Mouse (Mus musculus): ENCODE measurements at regions not wholly inside any gene's neighbourhood (a gene's known extent, or its start where the extent isn't known, plus 50 kb on each side); places are given as distances from the start of the nearest gene placed in this dataset.
"Not testable (repeated sequence)": the region's sequence is repeated elsewhere in the genome, so short reads cannot be mapped to it uniquely, and the experiment has no call there.

- no peak for ATAC-seq (ENCODE audit: low TSS enrichment)
These were observed 153.1 kb upstream of the Gm17728 start for GRCm38 (mm10) chr17:9268776-9269175.

DNA sequence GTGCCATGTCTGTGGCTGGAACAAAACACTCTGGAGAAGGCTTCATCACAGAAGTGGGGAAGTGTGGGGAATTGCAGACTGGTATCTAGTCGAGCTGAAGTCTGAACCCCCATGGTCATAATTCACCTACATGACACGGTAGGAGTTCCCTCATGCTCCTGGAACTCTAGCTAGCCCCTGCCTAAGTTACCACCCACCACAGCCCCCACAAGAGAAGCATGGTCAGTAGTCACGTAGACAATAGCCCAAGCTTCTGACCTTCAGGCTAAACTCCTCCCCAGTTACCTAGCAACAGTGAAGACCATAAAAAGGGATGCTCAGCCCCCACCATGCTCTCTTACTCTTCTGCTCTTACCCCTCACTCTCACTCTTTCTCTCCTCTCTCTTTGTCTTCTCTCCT lies 143.8 kb upstream of the Gm17728 start:
- ATAC-seq (ENCODE audit: low TSS enrichment) = not testable (repeated sequence)

DNA sequence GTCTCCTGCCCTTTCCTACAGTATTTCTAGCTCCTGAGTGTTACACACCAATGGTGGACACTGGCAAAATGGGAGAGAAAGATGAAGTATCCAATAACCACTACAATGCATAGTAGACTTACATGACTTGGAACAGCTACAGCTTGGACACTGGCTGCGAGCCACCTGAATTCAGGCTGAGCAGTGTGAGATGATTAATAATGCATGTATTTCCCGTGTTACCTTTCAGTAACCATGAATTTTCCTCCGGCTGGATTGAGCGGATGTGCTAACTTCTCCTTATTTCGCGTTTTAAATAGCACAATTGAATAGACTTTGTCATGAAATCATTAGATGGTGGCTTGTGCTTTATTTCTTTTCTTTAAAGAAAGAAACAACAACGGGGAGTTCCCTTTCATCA lies 142.4 kb upstream of the Gm17728 start:
- ATAC-seq (ENCODE audit: low TSS enrichment) = no peak

- ATAC-seq (ENCODE audit: low TSS enrichment) = no peak
These were observed 140.0 kb upstream of the Gm17728 start for GRCm38 (mm10) chr17:9281891-9282290.

GRCm38 (mm10) chr17:9282333-9283176 lies 139.3 kb upstream of the Gm17728 start:
- ATAC-seq (ENCODE audit: low TSS enrichment) = no peak

DNA sequence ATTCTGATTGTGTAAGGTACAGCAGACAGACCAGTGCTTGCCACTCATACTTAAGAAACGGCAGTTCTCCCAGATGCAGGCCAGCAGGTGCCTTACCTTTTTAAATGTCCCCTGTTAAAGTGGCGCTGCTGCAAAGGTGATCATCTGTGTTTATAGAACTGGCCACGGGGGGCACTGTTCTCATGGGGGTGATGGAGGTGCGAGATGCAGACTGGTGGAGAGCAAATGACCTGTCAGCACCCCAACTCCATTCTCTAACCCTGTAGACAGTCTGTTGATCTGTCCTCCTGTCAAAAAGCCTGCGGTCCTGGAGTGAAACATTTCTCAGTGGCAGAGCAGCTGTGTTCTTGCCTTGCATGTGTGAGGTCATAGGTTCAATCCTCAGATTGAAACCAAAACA lies 135.4 kb upstream of the Gm17728 start:
- ATAC-seq (ENCODE audit: low TSS enrichment) = no peak

- ATAC-seq (ENCODE audit: low TSS enrichment) = no peak
These were observed 135.0 kb upstream of the Gm17728 start for GRCm38 (mm10) chr17:9286834-9287233.

DNA sequence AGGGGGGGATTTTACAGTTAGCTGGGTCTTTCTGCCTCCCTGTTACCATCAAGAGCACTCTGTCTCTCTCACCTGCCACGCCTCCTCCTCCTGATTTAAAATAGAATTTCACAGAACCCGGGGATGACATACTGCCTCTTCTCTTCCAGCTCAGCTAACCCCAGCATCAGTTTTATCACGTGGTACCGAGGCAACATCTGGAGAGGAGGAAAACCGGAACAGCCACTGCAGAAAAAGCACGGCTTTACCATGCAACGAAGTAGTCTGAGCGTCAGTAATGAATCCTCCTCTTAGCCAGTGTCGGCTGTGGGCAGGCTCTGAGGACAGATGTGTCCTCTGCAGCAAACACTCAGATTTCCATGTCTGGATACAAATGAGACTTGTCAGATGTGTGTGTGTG lies 134.2 kb upstream of the Gm17728 start:
- peak; percentile 36; the same call in 1 of the 2 replicates for ATAC-seq (ENCODE audit: low TSS enrichment)

DNA sequence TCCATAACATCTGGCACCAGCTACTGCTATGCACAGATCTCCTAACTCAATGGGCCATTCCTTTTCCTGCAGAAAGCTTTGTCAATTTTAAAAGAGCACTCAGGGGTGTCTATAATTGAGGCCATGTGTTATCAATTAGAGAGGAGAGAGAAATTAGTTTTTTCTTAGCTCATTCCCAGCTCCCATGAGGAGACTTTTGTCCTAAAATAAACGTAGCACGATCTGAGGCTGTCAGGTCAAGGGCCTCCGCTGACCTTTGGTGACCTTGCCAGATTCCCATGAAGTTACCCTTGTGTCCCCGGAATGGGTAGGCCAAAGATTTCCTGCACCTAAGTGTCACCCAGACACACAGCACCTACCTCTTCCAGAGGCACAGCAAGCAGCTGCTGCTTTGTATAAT lies 130.3 kb upstream of the Gm17728 start:
- ATAC-seq (ENCODE audit: low TSS enrichment) = no peak

DNA sequence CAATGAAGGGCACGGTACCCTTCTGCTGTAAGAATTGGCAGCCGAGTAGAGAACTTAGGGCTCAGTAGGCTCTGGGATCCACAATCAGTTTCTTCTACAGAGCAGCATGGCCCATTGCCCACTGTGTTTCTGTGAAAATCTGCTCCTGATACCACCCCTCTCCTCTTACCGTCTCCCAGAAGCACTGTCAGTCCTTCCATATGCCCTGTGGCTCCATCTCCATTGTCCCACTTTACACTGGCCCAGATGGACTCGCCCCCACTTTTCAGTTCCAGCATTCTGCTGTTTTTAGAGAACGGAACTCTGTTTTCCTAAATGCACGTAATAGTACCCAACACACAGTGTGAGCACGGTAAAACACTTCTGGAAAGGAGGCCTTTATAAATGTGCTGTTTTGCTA lies 129.6 kb upstream of the Gm17728 start:
- ATAC-seq (ENCODE audit: low TSS enrichment) = peak; percentile 78

DNA sequence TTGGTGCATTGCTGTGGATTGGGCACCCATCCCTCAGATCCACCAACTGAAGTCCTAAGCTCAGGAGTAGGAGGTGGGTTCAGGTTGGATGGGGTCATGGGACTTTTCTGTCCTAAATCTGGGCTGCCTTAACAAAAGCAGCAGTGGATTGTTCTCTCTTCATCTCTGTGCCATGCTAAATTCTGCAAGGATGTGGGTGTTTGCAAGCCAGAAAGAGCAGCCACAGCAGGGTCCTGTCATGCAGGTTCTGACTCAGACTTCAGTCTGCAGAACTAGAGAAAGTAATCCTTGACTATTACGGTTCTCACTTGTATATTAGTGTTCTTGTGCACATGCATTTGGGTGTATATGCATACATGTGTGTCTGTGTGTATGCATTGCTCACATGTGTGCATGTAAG lies 125.5 kb upstream of the Gm17728 start:
- ATAC-seq (ENCODE audit: low TSS enrichment) = peak; percentile 60

DNA sequence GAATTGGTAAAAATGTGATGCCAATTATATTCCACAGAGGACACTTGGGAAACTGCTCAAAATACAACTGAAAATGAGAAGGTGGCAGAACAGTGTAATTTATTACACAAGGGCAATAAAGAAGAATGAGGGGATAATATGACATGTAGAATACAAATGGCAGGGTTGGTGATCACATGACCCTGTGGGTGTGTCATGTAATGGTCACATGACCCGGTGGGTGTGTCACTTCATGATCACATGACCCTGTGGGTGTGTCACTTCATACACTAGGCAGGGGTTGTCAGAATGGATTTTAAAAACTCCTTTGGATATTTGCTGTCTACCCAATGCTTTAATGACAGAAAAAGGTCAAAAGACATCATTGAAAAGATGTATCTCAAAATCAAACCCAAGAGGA lies 123.6 kb upstream of the Gm17728 start:
- no peak for ATAC-seq (ENCODE audit: low TSS enrichment)

DNA sequence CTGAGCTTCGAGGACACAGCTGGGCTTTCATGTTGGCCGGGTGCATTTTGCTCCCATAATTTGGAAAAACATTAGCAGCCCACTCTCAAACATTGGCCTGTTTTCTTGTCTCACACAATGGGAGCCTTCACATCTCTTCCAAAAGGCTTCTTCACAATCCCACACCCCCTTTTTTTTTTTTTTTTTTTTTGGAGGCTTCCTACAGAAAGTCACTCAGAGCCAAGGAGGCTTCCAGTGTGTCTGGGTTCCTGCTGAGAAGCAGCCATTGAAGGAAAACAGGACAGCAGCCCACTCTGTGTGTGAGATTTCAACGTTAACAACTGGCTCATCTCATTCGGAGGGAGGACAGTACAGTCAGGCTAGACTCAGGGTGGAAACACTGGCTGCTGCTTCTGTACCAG lies 120.8 kb upstream of the Gm17728 start:
- peak; percentile 91 for ATAC-seq (ENCODE audit: low TSS enrichment)

GRCm38 (mm10) chr17:9308507-9308906 lies 113.4 kb upstream of the Gm17728 start:
- ATAC-seq (ENCODE audit: low TSS enrichment) = no peak

- no peak for ATAC-seq (ENCODE audit: low TSS enrichment)
These were observed 99.1 kb upstream of the Gm17728 start for GRCm38 (mm10) chr17:9322772-9323171.

- ATAC-seq (ENCODE audit: low TSS enrichment) = no peak
These were observed 92.9 kb upstream of the Gm17728 start for GRCm38 (mm10) chr17:9328886-9329455.

GRCm38 (mm10) chr17:9357572-9358159 lies 64.2 kb upstream of the Gm17728 start:
- ATAC-seq (ENCODE audit: low TSS enrichment) = no peak
